Mouse (Mus musculus) kidney, postnatal 14 days (tissue): ENCODE results near the gene Ttll13.

Experiments
- DNase-seq: peaks from one replicate; pipeline ENCODE4 v3.0.0; 2022; ENCODE audit warnings: mixed read lengths

The Ttll13 gene

DNA sequence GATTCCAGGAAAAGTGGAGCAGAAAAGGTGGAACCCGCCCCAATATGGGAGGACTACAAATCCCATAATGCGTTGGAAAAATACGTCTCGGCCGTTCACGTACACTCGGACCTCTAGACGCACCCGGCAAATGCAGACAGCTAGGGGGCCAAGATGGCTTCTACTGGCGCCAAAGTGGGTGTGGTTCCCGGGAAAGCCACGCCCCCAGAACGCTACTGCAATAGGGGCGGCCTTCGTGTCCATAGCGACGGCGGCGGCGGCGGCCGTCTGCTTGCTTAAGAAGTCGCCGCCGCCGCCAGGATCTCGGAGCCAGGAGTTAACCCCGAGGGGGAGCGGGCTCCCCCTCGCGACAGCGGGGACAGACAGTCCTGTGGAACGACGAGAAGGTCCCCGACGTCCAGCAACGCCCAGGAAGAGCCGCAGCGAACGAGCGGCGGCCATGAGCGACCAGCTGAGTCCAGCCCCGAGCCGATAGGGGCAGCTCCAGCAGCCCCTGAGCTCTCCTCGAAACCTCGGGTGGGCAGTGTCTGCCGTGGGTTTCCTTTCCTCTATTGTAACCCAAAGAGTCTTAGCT is at the start of gene Ttll13:
TSS of gene Ttll13 (plus strand) at position 229 of the 574 bp plus-strand sequence.
- DNase-seq: peak; percentile 98

DNA sequence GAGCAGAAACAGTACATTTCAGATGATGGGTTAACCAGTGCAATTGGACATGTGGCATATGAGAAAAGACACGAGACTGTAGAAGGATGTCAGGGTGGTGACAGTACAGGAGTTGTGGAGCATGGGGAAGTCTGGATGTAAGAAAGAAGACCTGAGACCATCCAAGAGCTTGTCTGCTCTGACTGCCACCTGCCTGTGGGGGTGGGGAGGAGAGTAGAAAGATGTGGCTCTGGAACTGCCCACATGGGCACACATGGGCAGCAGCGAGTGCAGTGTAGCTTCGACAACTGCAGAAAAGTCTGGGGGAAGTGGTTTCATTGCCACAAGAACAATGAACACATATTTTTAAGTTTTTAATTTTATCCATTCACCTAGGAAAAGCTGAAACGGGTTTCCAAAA is 48.8 kb upstream of the Ttll13 start:
- DNase-seq: no peak

DNA sequence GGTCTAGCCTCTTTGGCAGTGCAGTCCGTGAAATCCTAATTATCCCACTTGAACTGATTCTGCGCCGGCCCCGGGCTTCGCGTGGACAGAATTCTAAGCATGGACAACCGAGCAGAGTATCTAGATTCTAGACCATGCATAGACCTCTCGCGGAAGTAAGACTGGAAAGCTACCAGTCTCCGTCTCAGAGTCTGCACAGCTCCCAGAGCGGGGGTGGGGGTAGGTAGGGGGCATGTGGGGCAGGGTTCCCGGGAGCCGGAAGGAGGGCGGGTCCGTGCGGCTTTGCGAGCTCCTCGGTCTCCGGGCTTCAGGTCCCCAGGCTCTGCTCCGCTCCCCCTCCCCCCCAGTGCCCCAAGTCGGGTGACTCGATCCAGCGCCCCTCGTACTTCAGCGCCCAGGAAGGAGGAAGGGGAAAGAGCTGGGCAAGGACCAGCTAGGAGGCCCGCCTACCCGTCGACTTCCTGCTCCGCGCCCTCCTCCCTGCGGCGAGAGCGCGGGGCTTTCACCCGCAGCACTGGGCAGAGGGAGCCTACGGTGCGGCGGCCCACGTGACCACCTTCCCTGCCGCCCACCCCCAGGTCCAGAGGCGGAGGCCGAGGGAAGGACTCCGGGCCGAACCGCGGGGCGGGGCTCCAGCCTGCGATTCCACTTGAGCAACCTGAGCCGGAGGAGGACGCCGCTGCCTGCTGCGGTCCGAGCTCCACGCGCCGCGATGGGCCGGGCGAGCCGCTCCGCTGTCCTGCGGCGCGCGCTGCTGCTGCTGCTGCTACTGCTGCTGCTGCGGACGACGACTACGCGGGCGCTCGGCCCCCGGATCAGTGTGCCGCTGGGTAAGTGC is 48.0 kb upstream of the Ttll13 start:
- peak; percentile 90 for DNase-seq

DNA sequence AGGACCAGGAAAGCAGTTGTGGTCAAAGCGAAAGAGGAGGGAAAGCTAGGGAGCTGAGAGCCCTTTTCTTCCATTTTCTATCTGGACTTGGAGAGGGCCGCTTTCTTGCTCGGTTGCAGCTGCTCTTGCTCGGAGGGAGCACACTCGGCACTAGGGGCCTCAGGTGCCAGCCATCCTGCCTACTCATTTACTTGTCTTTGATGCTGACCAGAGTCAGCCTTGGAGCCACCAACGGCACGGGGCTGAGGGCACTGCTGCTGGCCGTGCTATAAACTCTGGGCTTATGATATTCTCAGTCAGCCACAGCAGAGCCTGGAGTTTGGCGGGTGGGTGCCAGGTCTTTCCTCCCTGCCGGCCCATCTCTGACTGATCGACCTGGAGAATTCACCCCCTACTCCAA is 47.3 kb upstream of the Ttll13 start:
- DNase-seq: no peak

DNA sequence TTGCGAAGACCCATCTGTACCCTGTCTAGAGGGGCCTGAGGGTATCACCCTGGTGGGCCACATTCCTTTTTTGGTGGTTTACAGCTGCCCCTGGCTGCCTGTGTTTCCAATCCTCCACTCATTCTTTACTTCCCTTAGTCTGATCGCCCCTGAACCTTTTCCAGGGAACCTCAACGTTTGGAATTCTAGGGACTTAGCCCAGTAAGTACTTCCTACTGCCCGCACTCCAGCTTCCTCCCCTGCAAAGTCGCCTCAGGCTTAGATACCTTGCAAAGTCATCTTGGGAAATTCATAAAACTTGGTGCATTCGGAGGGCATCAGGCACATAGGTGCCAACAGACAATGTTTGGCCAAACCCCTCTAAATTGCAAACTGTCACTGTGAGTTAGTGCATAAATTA is 46.9 kb upstream of the Ttll13 start:
- DNase-seq: no peak

DNA sequence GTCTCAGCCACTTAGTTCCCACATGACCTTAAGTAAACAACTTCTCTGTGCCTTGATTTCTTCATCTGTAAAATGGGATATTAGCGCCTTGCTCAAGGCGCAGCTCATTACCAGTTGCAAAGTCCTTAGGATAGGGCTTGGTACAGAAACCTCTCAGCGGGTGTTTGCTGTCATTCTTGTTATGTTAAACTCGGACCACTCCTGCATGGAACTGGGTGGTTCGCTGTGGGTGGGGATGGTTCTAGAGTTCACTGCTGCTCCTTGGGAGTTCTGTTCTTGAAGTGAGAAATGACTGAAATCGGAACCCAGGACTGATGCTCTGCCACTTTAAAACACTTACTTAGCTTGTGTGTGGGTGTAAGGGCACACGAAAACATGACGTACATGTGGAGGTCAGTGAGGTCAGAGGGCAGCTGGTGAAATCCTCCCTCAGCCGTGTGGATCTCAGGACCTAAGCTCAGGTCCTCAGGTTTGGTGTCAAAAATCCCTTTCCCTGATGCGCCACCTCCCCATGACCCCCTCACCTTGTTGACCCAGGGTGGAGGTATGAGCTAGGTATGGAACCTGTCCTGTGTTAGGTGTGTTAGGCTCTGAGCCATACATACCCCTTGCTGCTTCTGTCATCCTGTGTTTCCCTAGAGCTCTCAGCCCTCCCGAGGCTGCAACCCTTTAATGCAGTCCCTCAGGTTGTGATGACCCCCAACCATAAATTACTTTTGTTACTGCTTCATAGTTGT is 46.2 kb upstream of the Ttll13 start:
- no peak for DNase-seq

DNA sequence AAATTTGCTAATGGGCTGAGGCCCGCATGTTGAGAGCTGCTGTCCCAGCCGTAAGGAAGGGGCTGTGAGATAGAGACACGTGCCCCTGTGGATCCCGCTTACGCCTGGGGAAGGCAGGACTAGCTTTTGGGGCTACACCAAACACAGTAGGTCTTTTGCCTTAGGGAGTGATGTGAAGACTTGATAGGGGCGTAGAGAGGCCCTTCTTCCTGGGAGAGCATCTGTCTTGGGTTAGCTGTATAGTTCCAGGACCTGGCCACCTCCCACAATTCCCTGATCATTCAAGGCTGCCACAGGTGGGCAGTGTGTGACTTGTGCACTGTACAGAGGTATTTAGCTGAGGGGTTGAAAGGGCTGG is 45.6 kb upstream of the Ttll13 start:
- no peak for DNase-seq

DNA sequence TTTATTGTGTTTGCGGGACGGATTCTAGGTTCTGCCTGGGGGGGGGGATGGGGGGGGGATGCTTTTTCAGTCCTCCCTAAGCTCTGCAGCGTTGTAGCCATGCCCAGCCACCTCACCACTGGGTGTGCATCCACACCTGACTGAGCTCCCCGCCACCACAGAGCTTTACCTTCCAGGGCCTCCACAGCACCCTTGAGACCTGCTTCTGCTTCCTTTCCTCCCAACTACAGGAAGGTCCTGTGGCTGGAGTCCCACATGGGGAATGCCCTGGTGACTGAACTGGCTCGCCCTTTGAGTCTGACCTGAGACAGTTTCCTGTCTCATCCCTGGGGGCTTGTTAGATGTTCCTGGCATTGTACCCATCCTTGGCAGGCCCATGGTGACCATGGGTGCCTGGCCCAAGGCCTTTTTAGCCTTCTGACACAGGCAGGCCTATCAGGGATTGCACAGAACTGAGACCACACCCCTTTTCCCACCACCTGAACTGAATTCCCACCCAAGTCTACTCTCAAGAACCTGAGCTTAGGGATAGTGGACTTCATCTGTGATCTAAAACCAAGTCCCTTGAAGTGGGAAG is 45.1 kb upstream of the Ttll13 start:
- DNase-seq: no peak

DNA sequence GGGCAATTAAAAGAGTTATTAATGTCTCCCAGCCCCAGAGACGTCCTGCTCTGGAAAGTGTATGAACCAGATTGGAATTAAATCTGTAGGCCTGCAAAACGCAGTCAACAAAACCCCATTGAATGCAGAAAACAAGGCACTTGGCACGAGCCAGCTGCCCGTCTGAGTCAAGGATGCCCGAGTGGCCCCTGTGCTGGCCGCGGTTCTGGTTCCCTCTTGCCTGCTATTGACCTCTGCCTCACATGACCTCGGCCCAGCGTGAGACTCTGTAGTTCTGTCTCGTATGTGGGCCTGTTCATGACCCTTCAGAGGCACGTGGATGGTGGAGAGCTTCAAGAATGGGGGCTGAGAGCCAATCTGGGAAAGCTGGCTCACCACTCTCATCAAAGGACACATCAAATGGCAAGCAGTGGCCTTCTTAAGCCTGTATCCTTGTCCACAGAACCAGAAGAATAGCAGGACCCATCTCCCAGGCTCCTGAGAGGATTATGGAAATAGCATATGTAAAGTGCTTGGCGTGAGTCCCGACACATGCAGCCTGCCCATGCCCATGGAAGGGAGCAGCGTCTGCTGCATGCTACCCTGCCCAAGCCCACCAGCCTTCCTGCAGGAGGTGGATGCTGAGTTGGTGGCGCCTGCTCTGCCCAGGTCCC is 44.2 kb upstream of the Ttll13 start:
- DNase-seq: no peak

DNA sequence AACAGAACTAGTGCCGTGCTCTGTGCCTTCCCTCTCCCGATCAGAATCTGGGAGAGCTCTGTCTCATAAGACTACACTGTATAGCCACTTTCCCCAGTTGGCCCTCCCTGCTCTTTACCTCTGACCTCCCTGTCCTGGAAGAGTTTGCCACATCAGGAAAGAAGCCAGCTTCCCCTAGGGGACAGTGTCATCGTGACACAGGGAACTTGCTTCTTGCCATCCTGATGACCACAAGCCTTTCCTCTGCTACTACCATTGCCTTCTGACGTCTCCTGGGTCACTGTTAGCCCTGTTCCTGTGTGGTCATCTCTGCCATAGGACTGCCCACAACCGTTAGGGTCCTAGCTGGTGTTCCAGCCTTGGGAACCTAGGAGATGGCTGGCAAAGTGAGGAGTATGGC is 43.2 kb upstream of the Ttll13 start:
- DNase-seq: no peak

DNA sequence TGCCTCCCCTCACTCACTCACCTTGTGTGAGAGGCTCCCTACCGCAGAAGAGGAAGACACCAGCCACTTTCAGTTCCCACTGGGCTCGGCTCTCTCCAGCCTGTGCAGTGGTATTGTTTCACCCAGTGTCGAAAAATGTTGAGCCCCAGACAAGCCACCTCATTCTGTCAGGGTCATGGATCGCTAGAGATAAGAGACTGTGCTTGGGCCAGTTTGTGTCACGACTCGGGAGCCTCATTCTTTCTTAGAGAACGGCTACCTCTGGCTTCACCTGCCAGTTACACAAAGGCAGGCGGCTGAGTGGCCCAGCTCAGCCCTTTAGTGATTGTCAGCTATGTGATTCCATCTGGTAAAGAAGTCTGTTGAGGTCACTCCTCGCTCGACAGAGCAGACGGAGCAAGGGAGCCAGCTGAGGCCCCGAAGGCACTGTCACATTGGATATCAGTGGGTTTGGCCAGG is 42.5 kb upstream of the Ttll13 start:
- DNase-seq: no peak

DNA sequence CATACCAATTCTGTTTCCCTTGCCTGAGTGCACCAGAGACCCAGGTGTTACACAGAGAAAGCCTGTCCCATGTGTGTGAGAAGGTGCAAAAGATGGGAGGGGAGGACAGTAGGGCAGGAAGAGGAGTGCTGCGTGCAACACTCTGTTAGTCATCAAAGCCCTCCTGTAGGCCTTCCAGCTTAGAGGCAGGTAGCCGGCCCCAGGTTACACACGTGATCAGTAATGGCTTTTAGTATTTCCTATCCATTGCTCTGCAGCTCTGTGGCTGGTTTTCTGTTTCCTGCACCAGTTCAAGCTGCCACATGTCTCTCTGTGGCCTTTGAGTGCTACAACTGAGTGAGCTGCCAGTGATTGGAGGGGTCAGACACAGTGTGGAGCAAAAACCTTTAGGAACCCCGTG is 41.8 kb upstream of the Ttll13 start:
- no peak for DNase-seq

DNA sequence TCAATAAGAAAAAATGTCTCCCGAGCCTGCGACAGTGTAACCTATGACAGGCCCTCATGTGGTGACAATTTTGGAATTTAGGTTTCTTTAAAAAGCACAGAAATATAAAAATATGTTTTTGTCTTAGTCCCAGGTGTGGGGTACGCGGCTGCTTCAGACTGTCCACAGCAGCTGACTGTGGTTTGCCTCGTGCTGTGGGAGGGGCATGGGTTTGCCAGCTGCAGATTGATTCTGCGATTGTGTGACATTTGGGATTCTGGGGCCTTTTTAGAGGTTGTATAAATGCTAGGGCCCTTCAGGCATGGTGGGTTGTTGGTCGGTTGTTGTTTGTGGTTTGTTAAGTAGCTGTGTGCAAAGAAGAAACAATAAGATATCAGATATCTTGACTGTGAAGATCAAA is 41.2 kb upstream of the Ttll13 start:
- no peak for DNase-seq

DNA sequence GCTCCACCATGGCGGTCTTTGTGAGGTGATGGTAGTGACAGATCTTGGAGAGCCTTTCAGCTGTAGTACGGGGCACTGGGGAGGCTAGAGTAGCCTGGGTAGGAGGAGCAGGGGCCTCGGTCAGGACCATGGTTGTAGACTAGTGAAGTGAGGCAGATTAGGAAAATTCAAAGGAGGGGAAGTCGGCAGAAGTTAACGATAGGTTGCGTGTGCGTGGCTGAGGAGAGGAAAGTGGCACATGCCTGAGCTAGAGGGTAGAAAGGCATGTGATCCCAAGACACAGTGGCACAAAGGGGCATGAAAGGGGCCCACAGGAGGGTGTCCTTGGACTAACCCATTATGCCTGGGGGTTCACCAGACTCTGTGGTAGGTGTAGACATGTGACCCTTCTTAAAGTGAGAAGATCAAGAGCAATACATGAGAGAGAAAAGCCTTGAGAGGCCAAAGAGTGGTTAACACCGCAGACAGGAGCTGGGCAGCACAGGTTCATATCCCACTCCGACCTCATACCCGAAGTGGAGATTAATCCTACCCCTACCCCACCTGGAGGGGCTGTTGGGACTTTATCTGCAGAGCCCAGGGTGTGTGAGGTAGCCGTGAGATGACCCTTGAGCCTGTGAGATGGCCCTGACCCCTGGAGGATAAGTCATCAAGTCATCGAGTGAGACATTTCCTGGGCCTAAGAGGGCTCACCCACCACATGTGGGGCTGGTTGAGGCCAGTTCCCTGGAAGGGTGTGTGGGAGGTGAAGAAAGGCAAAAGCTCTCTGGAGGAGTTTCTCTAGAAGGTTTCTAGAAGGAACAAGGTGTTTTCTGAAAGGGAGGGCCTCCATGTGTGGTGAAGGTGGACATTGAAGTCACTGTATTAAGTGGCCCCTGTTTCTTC is 40.2 kb upstream of the Ttll13 start:
- DNase-seq: no peak

DNA sequence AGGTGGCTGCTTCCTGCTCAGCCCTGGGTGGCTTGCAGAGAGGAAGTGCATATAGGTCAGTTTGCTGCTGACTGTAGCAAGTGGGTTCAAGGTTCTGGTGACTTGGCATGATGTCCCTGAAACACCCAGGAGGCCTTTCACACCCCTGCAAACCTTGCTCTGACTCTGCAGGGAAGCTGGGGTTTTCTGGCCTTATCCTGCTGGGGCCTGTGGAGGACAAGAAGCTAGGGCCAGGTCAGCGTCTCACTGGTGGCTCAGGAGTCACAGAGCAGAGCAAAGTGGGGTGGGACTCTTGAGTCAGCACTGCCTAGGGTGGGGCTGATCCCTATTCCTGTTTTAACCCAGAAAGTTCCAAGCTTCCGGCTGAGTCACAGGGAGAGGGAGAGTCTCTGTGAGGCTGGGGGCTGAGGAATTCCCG is 38.9 kb upstream of the Ttll13 start:
- peak; percentile 75 for DNase-seq

DNA sequence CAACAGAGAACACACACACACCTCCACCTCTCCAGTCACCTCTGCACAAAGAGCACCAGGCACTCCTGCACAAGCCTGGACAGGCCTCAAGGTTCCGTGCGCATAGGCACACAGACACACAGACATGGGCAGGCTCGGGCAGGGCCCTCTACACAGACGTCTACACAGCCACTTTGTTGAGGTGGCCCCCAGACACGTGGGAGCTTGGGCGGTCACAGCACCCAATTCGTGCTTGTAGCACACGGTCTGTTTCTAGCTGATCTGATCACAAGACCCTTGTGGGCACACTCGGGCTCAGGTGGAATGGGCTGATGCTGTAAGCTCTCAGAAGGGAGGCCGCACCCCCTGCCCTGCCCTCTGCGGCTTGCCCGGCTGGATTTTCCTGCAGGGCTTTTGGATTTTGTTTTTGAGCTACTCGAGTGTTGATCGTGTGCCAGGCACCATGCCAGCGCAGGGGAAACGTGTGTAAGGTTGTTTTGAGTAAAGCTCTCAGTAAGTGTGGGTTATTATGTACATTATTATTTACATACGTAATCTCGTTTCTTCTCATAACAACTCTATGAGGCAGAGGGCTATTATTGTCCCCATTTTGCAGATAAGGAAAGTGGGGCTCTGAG is 38.0 kb upstream of the Ttll13 start:
- peak; percentile 54 for DNase-seq

DNA sequence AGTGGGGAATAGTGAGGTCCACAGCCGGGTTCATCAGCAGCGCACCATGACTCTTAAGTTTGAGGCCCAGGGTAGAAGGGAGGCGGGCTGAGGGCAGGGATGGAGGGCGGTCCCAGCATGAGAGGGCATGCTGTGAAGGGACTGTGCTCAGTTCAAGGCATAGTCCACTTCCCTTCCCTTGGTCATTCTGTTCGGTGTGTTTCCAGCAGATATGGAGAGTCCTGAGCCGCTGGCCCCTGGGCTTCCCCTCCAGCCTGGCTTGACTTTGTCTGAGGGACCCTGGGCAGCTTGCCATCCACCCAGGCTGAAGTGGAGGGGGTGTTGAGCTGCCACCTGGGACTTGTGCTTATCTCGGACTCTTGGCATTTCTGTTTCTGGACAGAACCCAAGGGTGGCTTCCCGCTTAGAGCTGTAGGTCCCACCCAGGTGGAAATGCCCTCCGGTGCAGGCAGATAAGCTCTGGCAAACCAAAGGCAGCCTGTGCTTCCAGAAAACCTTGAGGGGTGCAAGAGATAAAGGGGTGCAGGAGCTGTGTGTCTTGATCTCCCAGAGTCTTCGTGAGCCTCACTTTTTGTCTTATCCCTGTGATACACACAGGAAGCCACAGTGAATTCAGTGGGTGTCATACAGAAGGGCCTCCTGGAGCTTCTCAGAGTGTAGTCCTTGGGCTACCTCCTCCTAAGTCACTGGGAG is 37.3 kb upstream of the Ttll13 start:
- peak; percentile 57 for DNase-seq

DNA sequence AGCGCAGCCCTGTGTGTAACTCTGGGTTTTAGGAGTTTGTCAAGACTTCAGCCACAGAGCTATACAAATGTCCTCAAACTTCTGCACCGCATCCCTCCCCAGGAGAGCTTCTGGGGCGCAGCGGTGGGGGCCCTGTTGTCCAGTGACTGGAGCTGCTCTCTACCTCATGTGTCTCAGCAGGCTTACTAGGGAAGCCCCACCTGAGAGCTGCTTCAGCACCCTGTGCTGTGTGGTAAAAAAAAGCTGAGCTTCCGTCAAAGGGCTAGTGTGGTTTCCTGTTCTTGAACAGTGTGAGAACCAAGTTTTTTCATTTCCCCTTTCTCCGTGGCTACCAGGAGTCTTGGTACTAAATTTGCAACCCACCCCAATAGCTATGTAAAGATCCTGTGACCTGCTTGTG is 36.5 kb upstream of the Ttll13 start:
- no peak for DNase-seq

DNA sequence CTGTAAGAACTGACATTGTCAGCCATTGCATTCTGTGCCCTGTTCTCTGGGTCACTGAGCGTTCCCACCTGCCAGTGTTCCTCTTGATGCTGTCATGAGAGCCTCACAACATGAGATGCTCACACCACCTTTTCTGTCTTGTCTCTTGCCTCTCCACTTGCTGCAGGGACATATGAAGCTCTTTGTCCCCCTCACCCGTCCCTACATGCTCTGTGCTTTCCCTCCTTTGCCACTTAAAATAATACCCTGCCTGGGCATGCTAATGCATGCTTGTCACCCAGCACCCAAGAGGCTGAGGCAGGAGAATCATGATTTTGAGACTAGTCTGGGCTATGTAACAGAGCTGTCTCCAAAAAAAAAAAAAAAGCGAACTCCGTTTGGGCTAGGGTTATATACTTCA is 35.2 kb upstream of the Ttll13 start:
- DNase-seq: no peak

DNA sequence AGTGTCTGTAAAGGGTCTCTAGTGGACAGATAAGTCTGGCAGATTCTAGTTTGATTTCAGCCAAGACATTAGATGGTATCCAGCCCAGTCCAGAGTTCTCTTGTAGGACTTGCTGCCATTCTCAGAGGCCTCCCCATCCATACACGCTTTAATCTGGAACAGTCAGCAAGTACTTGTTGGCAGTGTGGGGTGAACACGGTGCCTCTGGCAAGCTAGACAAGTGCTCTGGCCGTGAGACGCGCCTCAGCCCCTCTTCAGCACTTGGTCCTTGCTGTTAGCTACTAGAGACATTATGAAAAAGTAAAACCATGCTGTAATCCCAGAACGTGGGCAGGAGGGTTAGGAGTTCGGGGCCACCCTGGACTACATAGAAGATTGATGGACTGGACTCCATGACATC is 32.6 kb upstream of the Ttll13 start:
- DNase-seq: no peak

DNA sequence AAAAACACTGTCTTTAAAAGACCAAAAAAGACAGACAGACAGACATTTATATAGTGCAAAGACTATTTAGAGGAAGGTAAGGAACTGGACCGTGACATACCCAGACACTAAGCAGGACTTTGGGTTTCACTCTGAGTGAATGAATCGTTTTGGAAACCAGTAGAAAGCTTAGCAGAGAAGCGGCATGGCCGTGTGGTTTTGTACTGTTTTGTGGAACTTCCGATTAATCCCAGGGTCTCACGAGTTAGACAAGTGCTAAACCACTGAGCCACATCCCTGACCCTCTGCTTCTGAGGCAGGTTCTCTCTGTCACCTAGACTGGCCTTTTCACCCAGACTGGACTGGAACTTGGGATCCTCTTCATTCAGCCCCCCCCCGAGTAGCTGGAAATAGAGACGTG is 31.7 kb upstream of the Ttll13 start:
- no peak for DNase-seq
